In the genomic region with DNA sequence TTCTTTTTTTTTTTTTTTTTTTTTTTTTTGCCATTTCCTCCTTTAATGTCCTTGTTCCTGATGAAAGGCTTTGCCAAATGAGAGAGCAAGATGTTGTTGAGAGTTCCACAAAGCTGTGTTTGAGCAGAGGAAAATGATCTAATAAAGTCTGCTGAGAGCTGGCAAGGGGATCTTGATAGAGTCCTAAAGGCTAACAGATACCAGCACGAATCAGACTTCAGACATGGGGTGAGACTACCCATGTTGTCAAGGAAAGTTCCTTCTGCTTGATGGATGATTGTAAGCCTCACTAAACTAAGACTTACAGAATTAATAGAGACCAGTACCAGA, we compare ENCODE assay signal across 26 mouse cellular contexts.
DNase-seq lines count a peak whose midpoint lies in the region; ATAC-seq and TF ChIP-seq lines count a peak whose summit lies in the region.
"Had no signal": no experiment of that assay in that cellular context is flagged by ENCODE, and none has a peak within 500 bp of the region (broad histone marks: within the 10 kb centered on the region; RNA-seq: fewer than 3 reads in every experiment).

No protein-coding gene starts in this region.

- no peak overlapping the region for H3K4me2 ChIP-seq in lung, embryonic 14.5 days
- H3K4me2 ChIP-seq in lung, postnatal 0 days (replicated peaks; ENCODE audit: low read depth, low read length): no peak overlapping the region
- no peak overlapping the region for H3K4me2 ChIP-seq in intestine, embryonic 16.5 days (ENCODE audit: low read depth, low read length)
- no peak overlapping the region for H3K4me2 ChIP-seq in stomach, embryonic 16.5 days (ENCODE audit: low read depth, low read length)
- H3K4me2 ChIP-seq: embryonic facial prominence, embryonic 12.5 days; embryonic facial prominence, embryonic 15.5 days; heart, embryonic 13.5 days; hindbrain, embryonic 14.5 days had no signal

- no peak for TF ChIP-seq EP300 in lung, postnatal 0 days (IDR thresholded peaks at IDR 0.05)

- no peaks in the 10 kb centered on the region for H3K27me3 ChIP-seq in lung, embryonic 14.5 days (ENCODE audit: insufficient read depth, low read length)
- no peaks in the 10 kb centered on the region for H3K27me3 ChIP-seq in lung, postnatal 0 days (replicated peaks; ENCODE audit: insufficient read depth, low read length)
- H3K27me3 ChIP-seq in intestine, embryonic 16.5 days (replicated peaks; ENCODE audit: control insufficient read depth, insufficient read depth, low read length): no peaks in the 10 kb centered on the region
- H3K27me3 ChIP-seq in stomach, embryonic 16.5 days (ENCODE audit: control insufficient read depth, insufficient read depth, low read length): no peaks in the 10 kb centered on the region
- H3K27me3 ChIP-seq: embryonic facial prominence, embryonic 12.5 days; embryonic facial prominence, embryonic 15.5 days; heart, embryonic 13.5 days had no signal

- DNase-seq in lung, embryonic 14.5 days: no peak
- DNase-seq in lung, postnatal 14 days: no peak
- peak; percentile 5 for DNase-seq in lung, postnatal 0 days (ENCODE audit: low spot score)
- DNase-seq in lung, postnatal 25 days (ENCODE audit: low spot score): no peak
- no peak for DNase-seq in urinary bladder, adult 2 months (ENCODE audit: low spot score)
- DNase-seq: adrenal gland, adult 2 months; adrenal gland, postnatal 14 days; cerebellum, adult 11 months; cerebellum, adult 2 months; cerebellum, adult 9-11 months; cerebellum, postnatal 25 days; forebrain, postnatal 0 days; gastrocnemius, adult 2 months; gastrocnemius, postnatal 14 days; heart, adult 18-20 months; heart, postnatal 14 days; heart, postnatal 4 days had no signal

- peak overlapping the region; percentile 82 for H3K27ac ChIP-seq in lung, embryonic 14.5 days (ENCODE audit: low read depth)
- H3K27ac ChIP-seq in lung, postnatal 0 days (ENCODE audit: low read length): no peak overlapping the region
- H3K27ac ChIP-seq in intestine, embryonic 16.5 days (ENCODE audit: low read length): peak overlapping the region; percentile 52; the same call in 1 of the 2 replicates
- H3K27ac ChIP-seq in stomach, embryonic 16.5 days (ENCODE audit: low read length): peak overlapping the region; percentile 75
- H3K27ac ChIP-seq: embryonic facial prominence, embryonic 12.5 days; embryonic facial prominence, embryonic 15.5 days; gastrocnemius, adult 2 months; heart, embryonic 10.5 days; heart, embryonic 13.5 days; hindbrain, embryonic 14.5 days had no signal

- ATAC-seq in lung, embryonic 14.5 days (ENCODE audit: insufficient read depth): peak; percentile 62
- ATAC-seq in lung, postnatal 0 days: no peak
- no peak for ATAC-seq in intestine, embryonic 16.5 days
- no peak for ATAC-seq in stomach, embryonic 16.5 days (ENCODE audit: insufficient read depth, low FRiP score)
- ATAC-seq: CD4-positive, CD25-positive, alpha-beta regulatory T cell, adult 4 months; forebrain, embryonic 14.5 days; forebrain, postnatal 0 days had no signal

- H3K9me3 ChIP-seq in lung, embryonic 14.5 days (ENCODE audit: low read depth, low read length): no peaks in the 10 kb centered on the region
- no peaks in the 10 kb centered on the region for H3K9me3 ChIP-seq in lung, postnatal 0 days (ENCODE audit: low read length)
- no peaks in the 10 kb centered on the region for H3K9me3 ChIP-seq in intestine, embryonic 16.5 days (ENCODE audit: control insufficient read depth, low read length)
- H3K9me3 ChIP-seq in stomach, embryonic 16.5 days (replicated peaks; ENCODE audit: control insufficient read depth, low read length): no peaks in the 10 kb centered on the region
- H3K9me3 ChIP-seq: embryonic facial prominence, embryonic 12.5 days; embryonic facial prominence, embryonic 15.5 days; heart, embryonic 10.5 days; heart, embryonic 13.5 days had no signal

- no peak overlapping the region for H3K9ac ChIP-seq in lung, embryonic 14.5 days
- no peak overlapping the region for H3K9ac ChIP-seq in lung, postnatal 0 days (replicated peaks; ENCODE audit: low read depth)
- H3K9ac ChIP-seq in intestine, embryonic 16.5 days (ENCODE audit: low read depth, low read length): no peak overlapping the region
- no peak overlapping the region for H3K9ac ChIP-seq in stomach, embryonic 16.5 days (ENCODE audit: low read length)
- H3K9ac ChIP-seq: embryonic facial prominence, embryonic 12.5 days; embryonic facial prominence, embryonic 15.5 days; forebrain, postnatal 0 days; heart, embryonic 13.5 days; hindbrain, embryonic 14.5 days had no signal

- no peaks in the 10 kb centered on the region for H3K4me1 ChIP-seq in lung, embryonic 14.5 days (ENCODE audit: insufficient read depth)
- no peaks in the 10 kb centered on the region for H3K4me1 ChIP-seq in lung, postnatal 0 days (ENCODE audit: insufficient read depth, low read depth, low read length)
- H3K4me1 ChIP-seq in intestine, embryonic 16.5 days (ENCODE audit: control insufficient read depth, insufficient read depth, low read length): no peaks in the 10 kb centered on the region
- no peaks in the 10 kb centered on the region for H3K4me1 ChIP-seq in stomach, embryonic 16.5 days (ENCODE audit: control insufficient read depth, insufficient read depth, low read length)
- H3K4me1 ChIP-seq: embryonic facial prominence, embryonic 12.5 days; embryonic facial prominence, embryonic 15.5 days; heart, embryonic 10.5 days; heart, embryonic 13.5 days had no signal

- WGBS in lung, embryonic 14.5 days: 26% methylated on average over 1 of the region's 1 CpGs
- WGBS in lung, postnatal 0 days: 32% methylated on average over 1 of the region's 1 CpGs
- 41% methylated on average over 1 of the region's 1 CpGs for WGBS in intestine, embryonic 16.5 days
- 35% methylated on average over 1 of the region's 1 CpGs for WGBS in stomach, embryonic 16.5 days

- H3K36me3 ChIP-seq in lung, embryonic 14.5 days (ENCODE audit: insufficient read depth): no peaks in the 10 kb centered on the region
- H3K36me3 ChIP-seq in lung, postnatal 0 days (ENCODE audit: insufficient read depth, low read length): no peaks in the 10 kb centered on the region
- no peaks in the 10 kb centered on the region for H3K36me3 ChIP-seq in intestine, embryonic 16.5 days (ENCODE audit: control insufficient read depth, insufficient read depth, low read length)
- H3K36me3 ChIP-seq in stomach, embryonic 16.5 days (ENCODE audit: control insufficient read depth, insufficient read depth, low read length): no peaks in the 10 kb centered on the region
- H3K36me3 ChIP-seq: embryonic facial prominence, embryonic 12.5 days; embryonic facial prominence, embryonic 15.5 days; heart, embryonic 10.5 days; heart, embryonic 13.5 days had no signal

- no peak overlapping the region for H3K4me3 ChIP-seq in lung, embryonic 14.5 days (ENCODE audit: low read depth, low read length)
- no peak overlapping the region for H3K4me3 ChIP-seq in lung, postnatal 0 days (ENCODE audit: low read depth, low read length)
- H3K4me3 ChIP-seq in intestine, embryonic 16.5 days (ENCODE audit: low read length): no peak overlapping the region
- no peak overlapping the region for H3K4me3 ChIP-seq in stomach, embryonic 16.5 days (replicated peaks; ENCODE audit: low read length)
- H3K4me3 ChIP-seq: embryonic facial prominence, embryonic 12.5 days; embryonic facial prominence, embryonic 15.5 days; gastrocnemius, adult 2 months; heart, embryonic 10.5 days; heart, embryonic 13.5 days had no signal

- TF ChIP-seq CTCF in lung, embryonic 14.5 days (IDR thresholded peaks at IDR 0.05; ENCODE audit: low read depth): no peak
- no peak for TF ChIP-seq CTCF in lung, postnatal 0 days (IDR thresholded peaks at IDR 0.05)
